Mouse (Mus musculus) forelimb bud, embryonic 11.5 days (tissue): ENCODE data around the gene Gm9803.

Experiments
- DNase-seq: peaks from one replicate; pipeline ENCODE4 v3.0.0-alpha.2; 2012; ENCODE audit warnings: low read depth, low spot score

Gene Gm9803

GRCm38 (mm10) chr10:43512976-43513375 lies 10.9 kb upstream of the Gm9803 start:
- DNase-seq: no peak

GRCm38 (mm10) chr10:43516992-43517660 lies 6.8 kb upstream of the Gm9803 start:
- no peak for DNase-seq

- DNase-seq: no peak
These were observed 6.0 kb upstream of the Gm9803 start for GRCm38 (mm10) chr10:43517836-43518235.

- DNase-seq: no peak
These were observed 5.5 kb upstream of the Gm9803 start for GRCm38 (mm10) chr10:43518368-43518767.

- no peak for DNase-seq
These were observed 3.9 kb upstream of the Gm9803 start for GRCm38 (mm10) chr10:43519977-43520376.

GRCm38 (mm10) chr10:43527283-43528269 lies 3.7 kb downstream of the Gm9803 start:
- no peak for DNase-seq

GRCm38 (mm10) chr10:43534382-43534781 lies 10.5 kb downstream of the Gm9803 start:
- no peak for DNase-seq

GRCm38 (mm10) chr10:43537652-43538051 lies 13.8 kb downstream of the Gm9803 start:
- DNase-seq: no peak

- DNase-seq: no peak
These were observed 14.9 kb downstream of the Gm9803 start for GRCm38 (mm10) chr10:43538831-43539230.

- no peak for DNase-seq
These were observed 15.9 kb downstream of the Gm9803 start for GRCm38 (mm10) chr10:43539746-43540310.

- DNase-seq: peak; percentile 97
These were observed 16.7 kb downstream of the Gm9803 start, which contains the start of gene 1700021F05Rik for GRCm38 (mm10) chr10:43540442-43541152. Gene 1700021F05Rik, minus strand, starts transcription at chr10:43540994.

GRCm38 (mm10) chr10:43541153-43541544 lies 17.3 kb downstream of the Gm9803 start:
- DNase-seq: no peak

GRCm38 (mm10) chr10:43549411-43549810 lies 25.5 kb downstream of the Gm9803 start:
- no peak for DNase-seq

GRCm38 (mm10) chr10:43550923-43551322 lies 27.0 kb downstream of the Gm9803 start:
- DNase-seq: no peak

GRCm38 (mm10) chr10:43551388-43551787 lies 27.5 kb downstream of the Gm9803 start:
- no peak for DNase-seq

- DNase-seq: no peak
These were observed 33.8 kb downstream of the Gm9803 start for GRCm38 (mm10) chr10:43557630-43558165.

GRCm38 (mm10) chr10:43559313-43559712 lies 35.4 kb downstream of the Gm9803 start:
- DNase-seq: no peak

- no peak for DNase-seq
These were observed 36.9 kb downstream of the Gm9803 start for GRCm38 (mm10) chr10:43560765-43561164.

- no peak for DNase-seq
These were observed 37.4 kb downstream of the Gm9803 start for GRCm38 (mm10) chr10:43561311-43561710.
